In genomic region chr5:125071919-125072318, GRCm38 (mm10) we compare ENCODE assay signal across 9 mouse cellular contexts.
A peak's percentile ranks its signal among the peaks of the same experiment; 100 is the strongest.
DNase-seq lines count a peak whose midpoint lies in the region; ATAC-seq and TF ChIP-seq lines count a peak whose summit lies in the region.
"Had no signal": no experiment of that assay in that cellular context is flagged by ENCODE, and none has a peak within 500 bp of the region (broad histone marks: within the 10 kb centered on the region; RNA-seq: fewer than 3 reads in every experiment).

No protein-coding gene starts in this region.

- ATAC-seq in heart, embryonic 15.5 days (replicated peaks; ENCODE audit: insufficient number of reproducible peaks, insufficient read depth, low FRiP score, low read depth) = no peak
- ATAC-seq in lung, embryonic 14.5 days (ENCODE audit: insufficient read depth) = peak; percentile 26; the same call in 1 of the 2 replicates
- ATAC-seq in inflammation-experienced regulatory T-cells, adult 6 months = no peak

- peaks cover 87% of the 10 kb centered on the region for H3K4me1 ChIP-seq in heart, embryonic 15.5 days (replicated peaks)
- H3K4me1 ChIP-seq in embryonic fibroblast, embryonic 13.5 days (ENCODE audit: control insufficient read depth, insufficient read depth, low read length) = peaks cover 42% of the 10 kb centered on the region
- peaks cover 21% of the 10 kb centered on the region for H3K4me1 ChIP-seq in lung, embryonic 14.5 days (ENCODE audit: insufficient read depth)

- H3K4me3 ChIP-seq in heart, embryonic 15.5 days = no peak overlapping the region
- H3K4me3 ChIP-seq in embryonic fibroblast, embryonic 13.5 days (ENCODE audit: insufficient read depth, low read length) = no peak overlapping the region
- H3K4me3 ChIP-seq in lung, embryonic 14.5 days (ENCODE audit: low read depth, low read length) = no peak overlapping the region

- H3K27me3 ChIP-seq in heart, embryonic 15.5 days = no peaks in the 10 kb centered on the region
- H3K27me3 ChIP-seq in lung, embryonic 14.5 days (ENCODE audit: insufficient read depth, low read length) = no peaks in the 10 kb centered on the region

- WGBS in heart, embryonic 15.5 days = 47% methylated on average over 4 of the region's 4 CpGs
- 21% methylated on average over 4 of the region's 4 CpGs for WGBS in lung, embryonic 14.5 days

- peak overlapping the region; percentile 54 for H3K27ac ChIP-seq in heart, embryonic 15.5 days
- H3K27ac ChIP-seq in embryonic fibroblast, embryonic 13.5 days (ENCODE audit: insufficient read depth, low read length) = peak overlapping the region; percentile 91
- peak overlapping the region; percentile 55; the same call in 1 of the 2 replicates for H3K27ac ChIP-seq in lung, embryonic 14.5 days (ENCODE audit: low read depth)

- no peak for DNase-seq in heart, adult 9 months (ENCODE audit: low spot score in 2 of 2)
- peak; percentile 82 for DNase-seq in 416B (ENCODE audit: low read depth)
- peak; percentile 55 for DNase-seq in lung, embryonic 14.5 days
- DNase-seq in frontal cortex, postnatal 14 days (ENCODE audit: low spot score in 2 of 2) = no peak
- no peak for DNase-seq in cerebellum, adult 11-12 months

- H3K36me3 ChIP-seq in heart, embryonic 15.5 days = no peaks in the 10 kb centered on the region; the same call in 1 of the 2 replicates
- H3K36me3 ChIP-seq in lung, embryonic 14.5 days (ENCODE audit: insufficient read depth) = peaks cover 42% of the 10 kb centered on the region
- H3K36me3 ChIP-seq: G1E had no signal

- no peaks in the 10 kb centered on the region for H3K9me3 ChIP-seq in heart, embryonic 15.5 days (replicated peaks)
- H3K9me3 ChIP-seq in lung, embryonic 14.5 days (ENCODE audit: low read depth, low read length) = no peaks in the 10 kb centered on the region

- no peak overlapping the region for H3K9ac ChIP-seq in heart, embryonic 15.5 days
- no peak overlapping the region for H3K9ac ChIP-seq in lung, embryonic 14.5 days

- TF ChIP-seq CTCF in embryonic fibroblast, embryonic 13.5 days (IDR thresholded peaks at IDR 0.05; ENCODE audit: borderline replicate concordance, insufficient read depth, low read length) = no peak
- TF ChIP-seq CTCF in lung, embryonic 14.5 days (IDR thresholded peaks at IDR 0.05; ENCODE audit: low read depth) = no peak

- H3K4me2 ChIP-seq in heart, embryonic 15.5 days = no peak overlapping the region
- no peak overlapping the region for H3K4me2 ChIP-seq in lung, embryonic 14.5 days

- no peak for TF ChIP-seq POLR2A in embryonic fibroblast, embryonic 13.5 days (IDR thresholded peaks at IDR 0.05; ENCODE audit: low read depth, low read length)

Comparison
In these comparisons a context has a peak if more than half of its experiments do, and no peak if none do; other contexts are left out.
1. DNase-seq: peak in 416B (single experiment) and lung, embryonic 14.5 days (single experiment); none in heart, adult 9 months (0 of 2), frontal cortex, postnatal 14 days (0 of 2) and cerebellum, adult 11-12 months (single experiment).
2. Peak in every context shown above with its lines, with median percentiles within 50 percentile points of each other: H3K27ac ChIP-seq.